26 mouse cellular contexts compared by ENCODE assay signal in the genomic region with DNA sequence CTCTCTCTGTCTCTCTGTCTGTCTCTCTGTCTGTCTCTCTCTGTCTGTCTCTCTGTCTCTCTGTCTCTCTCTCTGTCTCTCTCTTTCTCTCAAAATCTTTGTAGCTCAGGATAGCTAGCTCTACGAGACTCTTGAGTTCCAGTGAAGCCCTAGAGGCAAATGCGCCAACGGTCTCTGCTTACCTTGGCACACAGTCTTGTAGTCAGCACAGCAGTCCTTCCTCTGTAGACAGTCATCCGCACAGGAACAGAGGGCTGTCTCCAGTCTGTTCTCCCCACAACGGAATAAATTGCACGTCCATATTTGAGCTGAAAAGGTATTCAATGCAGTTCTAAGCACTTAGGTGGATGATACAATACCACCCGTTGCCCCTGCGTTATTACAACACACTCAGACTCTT. TPM values are rescaled to one million over a fixed set of nuclear protein-coding genes. Genes with fewer than 3 reads are reported as not detected.
DNase-seq lines count a peak whose midpoint lies in the region; ATAC-seq and TF ChIP-seq lines count a peak whose summit lies in the region.
"Had no signal": no experiment of that assay in that cellular context is flagged by ENCODE, and none has a peak within 500 bp of the region (broad histone marks: within the 10 kb centered on the region; RNA-seq: fewer than 3 reads in every experiment).

No protein-coding gene starts in this region.

- peaks cover 0 to 2% of the 10 kb centered on the region in 2 experiments; a peak in 1 of 4 replicates for H3K4me1 ChIP-seq in heart, embryonic 14.5 days (ENCODE audit: control insufficient read depth in 2 of 2, insufficient read depth in 2 of 2, low read length in 2 of 2)
- peaks cover 1% of the 10 kb centered on the region; the same call in 1 of the 2 replicates for H3K4me1 ChIP-seq in heart, adult 2 months (ENCODE audit: control insufficient read depth, insufficient read depth, low read length)
- H3K4me1 ChIP-seq in liver, embryonic 13.5 days (replicated peaks): peaks cover 73% of the 10 kb centered on the region
- H3K4me1 ChIP-seq: forebrain, embryonic 15.5 days; hindbrain, embryonic 13.5 days had no signal

- TF ChIP-seq POLR2A in heart, adult 2 months (IDR thresholded peaks at IDR 0.05; ENCODE audit: insufficient read depth, low read depth, low read length): no peak
- TF ChIP-seq POLR2A in brain, embryonic 14.5 days (IDR thresholded peaks at IDR 0.05; ENCODE audit: borderline replicate concordance, extremely low read depth, insufficient read depth, insufficient read length, poor library complexity, severe bottlenecking): no peak

- no peak overlapping the region for H3K4me2 ChIP-seq in heart, embryonic 14.5 days (ENCODE audit: low read length)
- H3K4me2 ChIP-seq in liver, embryonic 13.5 days: no peak overlapping the region
- H3K4me2 ChIP-seq: embryonic facial prominence, embryonic 13.5 days; forebrain, embryonic 12.5 days; forebrain, embryonic 15.5 days; heart, embryonic 12.5 days; hindbrain, embryonic 13.5 days had no signal

- no peaks in the 10 kb centered on the region for H3K27me3 ChIP-seq in heart, embryonic 14.5 days (ENCODE audit: control insufficient read depth, insufficient read depth, low read length)
- H3K27me3 ChIP-seq in heart, adult 2 months (ENCODE audit: control insufficient read depth, insufficient read depth, low read length): no peaks in the 10 kb centered on the region
- H3K27me3 ChIP-seq in liver, embryonic 13.5 days: no peaks in the 10 kb centered on the region
- H3K27me3 ChIP-seq: embryonic facial prominence, embryonic 13.5 days; forebrain, embryonic 12.5 days; forebrain, embryonic 15.5 days; heart, embryonic 12.5 days; hindbrain, embryonic 13.5 days; intestine, embryonic 15.5 days had no signal

- intact Hi-C loops in heart, adult 2 months (cut with DNase I): no loop called here

- DNase-seq in CD4-positive, CD25-positive, alpha-beta regulatory T cell, adult 2 months (ENCODE audit: low read depth, low spot score): peak; percentile 7
- no peak for DNase-seq in heart, adult 2 months
- DNase-seq in liver, embryonic 13.5 days: no peak
- DNase-seq in liver: no peak
- DNase-seq in brain, embryonic 14.5 days (ENCODE audit: low read depth): peak; percentile 4
- DNase-seq: adrenal gland, adult 2 months; adrenal gland, postnatal 14 days; cerebellum, adult 11-12 months; cerebellum, adult 8-10 months; cerebellum, postnatal 10 days; cerebellum, postnatal 36 days; embryo, embryonic 11 days; gastrocnemius, postnatal 14 days; heart, postnatal 36 days had no signal

- no peak for TF ChIP-seq EP300 in heart, adult 2 months (IDR thresholded peaks at IDR 0.05; ENCODE audit: insufficient read depth, low read depth, low read length)

- no peaks in the 10 kb centered on the region for H3K36me3 ChIP-seq in heart, embryonic 14.5 days (ENCODE audit: control insufficient read depth, insufficient read depth, low read length)
- peaks cover 4% of the 10 kb centered on the region; the same call in 1 of the 2 replicates for H3K36me3 ChIP-seq in heart, adult 2 months (ENCODE audit: control insufficient read depth, insufficient read depth, low read length)
- H3K36me3 ChIP-seq in liver, embryonic 13.5 days: no peaks in the 10 kb centered on the region
- H3K36me3 ChIP-seq: embryonic facial prominence, embryonic 13.5 days; forebrain, embryonic 12.5 days; forebrain, embryonic 15.5 days; heart, embryonic 12.5 days; hindbrain, embryonic 10.5 days; hindbrain, embryonic 13.5 days; intestine, embryonic 15.5 days had no signal

- no peak overlapping the region for H3K27ac ChIP-seq in heart, embryonic 14.5 days (replicated peaks in 1 of 2; ENCODE audit: control insufficient read depth in 1 of 2, insufficient read depth in 1 of 2, low read depth in 2 of 2, low read length in 2 of 2)
- no peak overlapping the region for H3K27ac ChIP-seq in heart, adult 2 months
- H3K27ac ChIP-seq in liver, embryonic 13.5 days: peak overlapping the region; percentile 81; the same call in 1 of the 2 replicates
- H3K27ac ChIP-seq: embryonic facial prominence, embryonic 10.5 days; embryonic facial prominence, embryonic 13.5 days; forebrain, embryonic 12.5 days; forebrain, embryonic 15.5 days; hindbrain, embryonic 10.5 days; hindbrain, embryonic 13.5 days; intestine, embryonic 15.5 days had no signal

- no peaks in the 10 kb centered on the region for H3K79me2 ChIP-seq in heart, adult 2 months (replicated peaks; ENCODE audit: control insufficient read depth, insufficient read depth, low read length)

- no peak overlapping the region for H3K9ac ChIP-seq in heart, embryonic 14.5 days (ENCODE audit: low read length)
- H3K9ac ChIP-seq in heart, adult 2 months (ENCODE audit: low read depth, low read length): no peak overlapping the region
- no peak overlapping the region for H3K9ac ChIP-seq in liver, embryonic 13.5 days
- H3K9ac ChIP-seq: embryonic facial prominence, embryonic 13.5 days; forebrain, embryonic 12.5 days; forebrain, embryonic 15.5 days; heart, embryonic 12.5 days; hindbrain, embryonic 13.5 days; intestine, embryonic 15.5 days had no signal

- no peak overlapping the region for H3K4me3 ChIP-seq in heart, embryonic 14.5 days (ENCODE audit: control insufficient read depth in 1 of 2, insufficient read depth in 1 of 2, low read depth in 1 of 2, low read length in 2 of 2)
- no peak overlapping the region for H3K4me3 ChIP-seq in heart, adult 2 months
- H3K4me3 ChIP-seq in liver, embryonic 13.5 days (replicated peaks): no peak overlapping the region
- H3K4me3 ChIP-seq: embryonic facial prominence, embryonic 10.5 days; embryonic facial prominence, embryonic 13.5 days; forebrain, embryonic 12.5 days; forebrain, embryonic 15.5 days; heart, embryonic 12.5 days; hindbrain, embryonic 10.5 days; hindbrain, embryonic 13.5 days; intestine, embryonic 15.5 days had no signal

- no peak for ATAC-seq in CD4-positive, CD25-positive, alpha-beta regulatory T cell, adult 4 months
- ATAC-seq in heart, embryonic 14.5 days (ENCODE audit: insufficient number of reproducible peaks, insufficient read depth, low FRiP score, low read depth): peak; percentile 78; the same call in 1 of the 2 replicates
- no peak for ATAC-seq in liver, embryonic 13.5 days (ENCODE audit: low read depth)
- ATAC-seq: forebrain, embryonic 15.5 days; hindbrain, embryonic 16.5 days had no signal

- WGBS in heart, embryonic 14.5 days: 78% methylated on average over 8 of the region's 8 CpGs
- WGBS in heart, adult 2 months: 54% methylated on average over 8 of the region's 8 CpGs
- WGBS in liver, embryonic 13.5 days (ENCODE audit: insufficient replicate concordance): 84% methylated on average over 8 of the region's 8 CpGs

- TF ChIP-seq CTCF in heart, adult 2 months (IDR thresholded peaks at IDR 0.05): no peak
- TF ChIP-seq CTCF in brain, embryonic 14.5 days (IDR thresholded peaks at IDR 0.05; ENCODE audit: borderline replicate concordance, extremely low read depth, insufficient read depth, insufficient read length): no peak

- H3K9me3 ChIP-seq in heart, embryonic 14.5 days (ENCODE audit: control insufficient read depth, low read length): no peaks in the 10 kb centered on the region
- H3K9me3 ChIP-seq in liver, embryonic 13.5 days (replicated peaks): no peaks in the 10 kb centered on the region
- H3K9me3 ChIP-seq: embryonic facial prominence, embryonic 10.5 days; embryonic facial prominence, embryonic 13.5 days; forebrain, embryonic 12.5 days; forebrain, embryonic 15.5 days; heart, embryonic 12.5 days; hindbrain, embryonic 10.5 days; hindbrain, embryonic 13.5 days; intestine, embryonic 15.5 days had no signal

RNA-seq across cellular contexts. Expression of a gene that starts 18.0 kb away (rescaled TPM):
- under 1 TPM; 0.18 to 0.23 TPM for polyA plus RNA-seq in CD4-positive, CD25-positive, alpha-beta regulatory T cell, adult 4 months (2017; shearing (Covaris generic))
- 2.9 and 3.8 TPM in 2 replicates for polyA plus RNA-seq in heart, embryonic 14.5 days (2014; fragmentation: Nextera tagmentation; extraction: Ambion mirVana)
- 1 to 10 TPM; 2.3 to 3.3 TPM for total RNA-seq in heart, adult 2 months (2021)
- 2.4 and 5.9 TPM in 2 replicates for polyA plus RNA-seq in heart, adult 2 months (2012; rRNA removed)
- polyA plus RNA-seq in liver, embryonic 13.5 days (2015; fragmentation: Nextera tagmentation; extraction: Ambion mirVana): 2.1 and 2.4 TPM in 2 replicates
- 1.7 and 2.7 TPM in 2 replicates for polyA plus RNA-seq in brain, embryonic 14.5 days (2012; rRNA removed)
- polyA plus RNA-seq: erythroblast, embryonic 14.5 days had no signal

RNA-seq across cellular contexts. Expression of a gene that starts 45.2 kb away (rescaled TPM):
- 10 to 100 TPM; 18.9 to 31.7 TPM for polyA plus RNA-seq in CD4-positive, CD25-positive, alpha-beta regulatory T cell, adult 4 months (2017; shearing (Covaris generic))
- polyA plus RNA-seq in heart, embryonic 14.5 days (2014; fragmentation: Nextera tagmentation; extraction: Ambion mirVana): 14.7 and 18.3 TPM in 2 replicates
- 10 to 100 TPM; 13.5 to 14.4 TPM for total RNA-seq in heart, adult 2 months (2021)
- polyA plus RNA-seq in heart, adult 2 months (2012; rRNA removed): 10.6 and 15.4 TPM in 2 replicates
- polyA plus RNA-seq in liver, embryonic 13.5 days (2015; fragmentation: Nextera tagmentation; extraction: Ambion mirVana): 5.9 and 7.8 TPM in 2 replicates
- polyA plus RNA-seq in brain, embryonic 14.5 days (2012; rRNA removed): 51.8 and 56.1 TPM in 2 replicates

Comparison
In these comparisons a context has a peak if more than half of its experiments do, and no peak if none do; other contexts are left out.
1. DNase-seq: peak in CD4-positive, CD25-positive, alpha-beta regulatory T cell, adult 2 months (single experiment) and brain, embryonic 14.5 days (single experiment); none in heart, adult 2 months (0 of 2), liver, embryonic 13.5 days (single experiment) and liver (single experiment).